Mouse (Mus musculus): Measurements from ENCODE around the gene Ssbp2. TPM values are rescaled to one million over a fixed set of nuclear protein-coding genes. Genes with fewer than 3 reads are reported as not detected.

The Ssbp2 gene
- polyA plus RNA-seq, 1 experiment: 31.3 TPM

DNA sequence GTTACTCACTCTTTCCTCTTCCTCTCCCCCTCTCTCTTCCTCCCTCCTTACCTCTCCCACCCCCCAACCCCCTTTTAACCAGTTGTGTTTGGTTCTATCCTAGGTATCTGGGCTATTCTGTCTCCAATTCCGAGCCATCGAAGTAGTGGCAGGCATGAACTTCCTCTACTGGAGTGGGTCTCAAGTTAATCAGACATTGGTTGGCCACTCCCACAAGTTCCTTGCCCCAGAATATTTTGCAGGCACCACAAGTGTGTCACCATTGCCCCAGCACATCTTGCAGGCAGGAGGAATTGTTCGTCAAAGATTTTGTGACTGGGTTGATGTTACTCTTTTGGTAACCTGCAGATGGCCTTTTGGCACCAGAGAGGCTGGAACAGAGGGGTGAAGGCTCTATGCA lies 160.5 kb downstream of the Ssbp2 start:
- TF ChIP-seq GATA1 (IDR thresholded peaks at IDR 0.05; ENCODE audit: low read length): no peak

DNA sequence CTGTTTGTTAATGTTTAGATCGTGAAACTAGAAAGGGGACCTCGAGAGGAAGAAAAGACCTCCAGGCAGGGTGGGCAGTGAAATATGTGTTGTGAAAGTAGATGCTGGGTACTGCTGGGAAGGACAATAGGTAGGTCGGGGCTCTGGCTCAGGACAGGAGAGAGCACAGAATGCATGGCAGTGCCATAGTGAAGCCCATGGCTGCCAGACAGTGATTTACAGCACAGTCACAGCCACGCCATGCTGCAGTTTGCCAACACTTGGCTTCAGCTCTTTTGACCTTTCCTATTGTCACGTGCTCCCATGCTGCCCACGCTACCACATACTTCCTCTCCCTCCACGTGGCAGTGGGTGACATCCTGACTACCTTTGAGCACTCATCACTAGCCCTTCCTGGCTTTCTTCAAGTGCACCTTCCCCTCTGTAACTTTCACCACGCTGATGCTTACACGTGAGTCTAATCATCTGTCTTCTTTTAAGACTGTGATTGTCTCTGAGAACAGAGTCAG lies 171.3 kb downstream of the Ssbp2 start:
- TF ChIP-seq GATA1 (IDR thresholded peaks at IDR 0.05; ENCODE audit: low read length): no peak

DNA sequence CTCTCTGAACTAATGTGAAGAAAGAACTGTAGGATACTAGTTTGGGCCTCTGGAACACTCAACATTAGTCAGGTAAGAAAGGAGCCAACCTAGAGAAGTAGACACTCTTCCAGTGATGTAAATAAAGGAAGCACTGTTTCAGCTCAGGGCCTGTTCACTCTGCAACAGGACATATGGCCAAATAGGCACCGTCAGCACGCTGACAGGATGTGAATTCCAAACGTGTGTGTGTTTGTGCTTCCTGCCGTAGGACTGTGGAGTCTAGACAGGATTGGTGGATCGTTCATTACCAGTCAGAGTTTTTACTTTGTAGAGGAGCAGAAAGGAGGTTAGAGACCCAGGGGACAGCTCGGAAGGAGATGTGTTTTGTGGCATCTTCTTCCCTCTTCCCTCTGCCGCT lies 174.0 kb downstream of the Ssbp2 start:
- TF ChIP-seq GATA1 (IDR thresholded peaks at IDR 0.05; ENCODE audit: low read length): no peak

DNA sequence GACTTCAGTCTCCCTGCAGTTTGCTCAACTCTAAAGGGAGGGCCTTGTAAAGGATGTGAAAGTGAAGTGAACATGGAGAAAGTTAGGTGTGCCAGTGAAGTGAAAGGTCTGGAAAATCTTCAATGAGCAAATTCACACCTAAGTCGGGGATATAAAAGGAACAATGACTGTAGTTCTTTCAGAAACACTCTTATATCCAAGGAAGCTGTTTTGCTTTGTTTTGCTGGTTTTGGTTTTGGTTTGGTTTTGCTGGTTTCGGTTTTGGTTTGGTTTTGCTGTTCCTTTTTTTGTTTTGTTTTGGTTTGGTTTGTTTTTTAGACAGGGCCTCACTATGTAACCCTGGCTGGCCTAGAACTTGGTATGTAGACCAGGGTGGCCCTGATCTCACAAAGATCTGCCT lies 175.9 kb downstream of the Ssbp2 start:
- TF ChIP-seq GATA1 (IDR thresholded peaks at IDR 0.05; ENCODE audit: low read length): no peak

DNA sequence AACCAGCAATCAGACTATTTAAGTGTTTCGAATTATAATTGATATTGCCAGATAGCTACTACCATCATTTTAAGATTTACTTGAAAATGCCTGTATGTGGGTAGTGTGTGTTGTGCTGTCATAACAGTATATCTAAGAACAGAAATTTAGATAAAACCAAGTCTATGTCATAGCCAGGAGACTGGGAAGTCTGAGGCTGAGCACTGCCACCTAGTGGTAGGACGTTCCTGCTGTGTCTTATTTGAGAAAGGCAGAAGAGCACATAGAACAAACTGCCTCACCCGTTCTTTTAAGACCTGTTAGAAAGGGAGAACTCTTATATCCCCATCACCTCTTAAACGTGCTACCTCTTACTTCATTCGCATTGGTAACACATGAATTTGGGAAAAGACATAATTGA lies 176.7 kb downstream of the Ssbp2 start:
- no peak for TF ChIP-seq GATA1 (IDR thresholded peaks at IDR 0.05; ENCODE audit: low read length)

DNA sequence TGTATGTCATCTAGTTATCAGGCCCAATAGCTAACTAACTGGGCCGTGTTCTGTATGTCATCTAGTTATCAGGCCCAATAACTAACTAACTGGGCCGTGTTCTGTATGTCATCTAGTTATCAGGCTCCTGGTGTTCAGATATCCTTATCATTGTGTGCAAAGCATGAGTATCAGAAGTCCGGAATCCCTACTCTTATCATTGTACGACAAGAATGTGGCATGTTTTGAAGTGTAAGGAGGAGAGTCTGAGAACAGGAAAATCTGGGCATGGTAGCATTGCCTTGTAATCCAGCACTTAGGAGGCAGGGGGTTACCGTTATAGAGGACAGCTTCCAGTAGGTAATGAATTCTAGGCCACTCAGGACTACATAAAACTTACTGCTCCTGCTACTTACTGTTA lies 178.8 kb downstream of the Ssbp2 start:
- TF ChIP-seq GATA1 (IDR thresholded peaks at IDR 0.05; ENCODE audit: low read length): no peak

DNA sequence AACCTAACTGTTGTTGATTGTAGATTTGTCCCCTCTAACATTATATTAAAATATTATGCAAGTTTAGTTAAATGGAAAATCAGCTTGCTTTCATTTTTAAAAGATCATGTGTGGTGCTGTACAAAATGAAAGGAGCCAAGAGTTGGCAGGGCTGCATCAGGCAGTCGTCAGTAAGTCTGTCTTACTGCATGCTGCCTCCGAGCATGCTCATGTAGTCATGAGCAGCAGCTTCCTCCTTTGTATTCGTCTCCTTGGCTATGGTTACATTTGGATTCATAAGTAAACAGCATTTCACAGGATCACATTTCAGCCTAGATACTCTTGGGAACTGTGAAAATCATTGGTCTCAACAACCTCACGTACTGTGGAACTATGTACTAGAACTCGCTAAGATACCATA lies 180.1 kb downstream of the Ssbp2 start:
- no peak for TF ChIP-seq GATA1 (IDR thresholded peaks at IDR 0.05; ENCODE audit: low read length)

DNA sequence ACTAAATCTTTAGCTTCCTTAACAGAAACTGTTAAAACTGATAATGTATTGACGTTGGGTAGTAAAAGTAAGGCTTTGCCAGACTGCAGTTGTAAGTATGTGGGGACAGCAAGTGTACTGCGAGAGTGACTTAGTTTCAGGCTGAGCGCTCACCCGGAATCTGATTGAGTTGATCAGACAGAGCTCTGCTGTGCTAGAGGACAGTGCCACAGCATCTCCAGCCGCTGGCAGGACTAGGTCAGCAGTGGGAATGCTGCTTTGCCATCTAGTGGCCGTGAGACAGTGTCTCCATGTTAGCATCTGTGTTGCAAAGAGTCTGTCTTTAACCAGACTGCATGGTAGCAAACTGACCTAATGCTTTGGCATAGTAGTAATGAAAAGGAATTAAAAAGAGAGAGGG lies 188.2 kb downstream of the Ssbp2 start:
- no peak for TF ChIP-seq GATA1 (IDR thresholded peaks at IDR 0.05; ENCODE audit: low read length)

DNA sequence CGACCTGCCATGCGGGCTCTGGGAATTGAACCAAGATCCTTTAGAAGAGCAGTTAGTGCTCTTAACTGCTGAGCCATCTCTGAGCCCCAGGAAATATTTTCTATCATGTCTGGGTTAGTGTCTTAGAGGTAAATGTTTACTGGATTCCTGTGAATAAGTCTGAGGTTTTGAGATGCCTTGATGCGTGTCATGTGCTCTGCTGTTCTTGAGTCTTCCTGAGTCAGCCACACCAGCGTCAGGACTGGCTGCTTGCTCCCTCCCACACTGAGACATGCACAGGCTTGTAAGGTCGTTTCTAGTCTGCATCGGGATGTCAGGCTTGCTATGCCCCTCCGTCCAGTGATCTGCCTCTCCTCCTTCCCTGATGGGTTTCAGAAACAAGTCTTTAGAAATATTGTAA lies 189.8 kb downstream of the Ssbp2 start:
- TF ChIP-seq GATA1 (IDR thresholded peaks at IDR 0.05; ENCODE audit: low read length): no peak

DNA sequence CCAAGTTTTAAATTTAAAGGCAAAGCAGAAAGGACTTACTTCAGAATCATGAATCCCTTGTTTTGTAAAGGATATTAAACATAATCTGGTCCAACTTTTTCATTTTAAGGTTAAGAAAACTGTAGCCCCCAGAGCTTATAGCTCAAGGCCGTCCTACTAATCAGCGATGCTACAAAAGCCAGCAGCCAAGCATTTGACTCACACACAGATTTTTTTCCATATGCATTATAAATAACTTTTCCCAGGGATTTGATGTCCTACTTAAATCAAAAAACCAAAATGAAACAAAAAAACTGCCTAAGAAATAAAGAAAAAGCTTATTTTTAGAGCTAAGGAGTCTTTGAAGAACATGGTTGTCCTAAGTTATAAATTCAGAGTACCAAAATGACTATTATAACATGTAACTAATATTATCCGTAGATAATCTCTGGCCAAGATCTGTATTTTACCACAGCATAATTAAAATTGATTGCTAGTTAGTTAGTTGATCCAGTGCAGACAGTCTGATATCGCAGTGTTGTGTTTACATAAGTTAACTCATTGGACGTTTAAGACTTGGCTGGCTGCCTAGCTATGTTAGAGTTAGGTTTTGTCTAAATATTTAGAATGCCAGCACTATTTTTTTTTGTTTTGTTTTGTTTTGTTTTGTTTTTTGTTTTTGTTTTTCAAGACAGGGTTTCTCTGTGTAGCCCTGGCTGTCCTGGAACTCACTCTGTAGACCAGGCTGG lies 201.1 kb downstream of the Ssbp2 start:
- no peak for TF ChIP-seq GATA1 (IDR thresholded peaks at IDR 0.05; ENCODE audit: low read length)

DNA sequence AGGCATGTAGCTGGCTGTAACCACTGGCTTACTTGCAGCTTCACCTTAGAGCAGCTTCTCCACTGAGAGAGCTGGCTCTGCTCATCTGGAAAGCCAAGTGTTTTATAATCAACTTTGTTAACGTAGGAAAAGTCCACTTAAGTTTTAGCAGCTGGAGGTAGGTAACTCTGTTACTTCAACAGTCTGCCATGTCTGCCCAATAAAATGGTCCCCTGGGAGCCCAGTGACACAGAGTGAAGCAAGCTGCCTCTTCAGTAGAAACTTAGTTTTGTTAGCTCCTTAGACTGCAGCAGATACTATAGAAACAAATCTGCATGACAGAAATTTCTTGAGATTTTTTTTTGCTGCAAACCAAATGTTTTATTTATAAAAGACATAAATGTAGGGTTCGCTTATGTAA lies 202.7 kb downstream of the Ssbp2 start:
- no peak for TF ChIP-seq GATA1 (IDR thresholded peaks at IDR 0.05; ENCODE audit: low read length)

DNA sequence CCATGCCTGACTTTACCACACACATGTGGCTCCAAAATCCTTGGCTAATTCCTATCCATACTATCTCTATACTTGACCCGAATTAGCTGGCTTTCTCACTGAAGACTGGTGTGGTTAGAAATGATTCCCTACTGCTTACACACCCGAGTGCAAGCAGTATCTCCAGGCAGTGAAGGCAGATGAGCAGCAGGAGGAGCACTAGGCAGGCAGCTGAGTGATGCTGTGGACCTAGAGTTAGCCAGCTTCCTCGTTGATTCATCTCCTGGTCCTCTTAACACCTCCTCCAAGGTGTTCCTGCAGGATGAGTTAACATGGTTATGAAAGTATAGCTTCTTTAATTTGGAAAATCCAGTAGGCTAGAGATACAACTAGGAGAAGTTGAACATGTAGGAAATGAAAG lies 213.2 kb downstream of the Ssbp2 start:
- no peak for TF ChIP-seq GATA1 (IDR thresholded peaks at IDR 0.05; ENCODE audit: low read length)

DNA sequence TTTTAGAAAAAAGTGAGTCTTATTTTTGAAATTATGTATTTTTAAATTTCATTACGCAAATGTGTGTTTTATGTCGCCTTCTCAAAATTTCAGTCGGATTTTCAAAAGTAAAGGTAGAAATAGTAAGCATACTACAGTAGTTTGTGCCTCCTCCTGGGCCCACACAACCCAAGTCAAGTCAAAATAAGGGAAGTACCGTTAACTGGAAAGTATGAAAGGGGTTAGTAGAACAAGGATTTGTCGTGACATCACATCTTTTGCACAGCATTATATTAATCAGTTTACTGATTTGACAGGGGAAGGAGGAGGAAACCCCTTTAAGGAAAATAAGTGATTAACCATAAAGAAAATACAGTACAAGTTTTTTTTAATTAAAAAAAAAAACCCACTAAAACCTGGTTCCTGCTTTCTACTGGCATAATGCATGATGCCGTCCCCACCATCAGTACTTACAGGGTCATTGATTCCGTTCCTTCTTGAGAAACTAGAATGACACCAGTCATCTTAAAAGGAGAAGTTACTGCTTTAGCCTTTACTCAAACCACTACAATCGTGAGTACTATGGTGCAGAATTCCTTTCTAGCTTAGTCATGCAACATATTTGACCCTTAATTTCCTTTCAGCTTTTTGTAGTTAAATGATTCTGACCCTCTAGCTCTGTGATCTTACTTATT lies 220.8 kb downstream of the Ssbp2 start:
- no peak for TF ChIP-seq GATA1 (IDR thresholded peaks at IDR 0.05; ENCODE audit: low read length)

DNA sequence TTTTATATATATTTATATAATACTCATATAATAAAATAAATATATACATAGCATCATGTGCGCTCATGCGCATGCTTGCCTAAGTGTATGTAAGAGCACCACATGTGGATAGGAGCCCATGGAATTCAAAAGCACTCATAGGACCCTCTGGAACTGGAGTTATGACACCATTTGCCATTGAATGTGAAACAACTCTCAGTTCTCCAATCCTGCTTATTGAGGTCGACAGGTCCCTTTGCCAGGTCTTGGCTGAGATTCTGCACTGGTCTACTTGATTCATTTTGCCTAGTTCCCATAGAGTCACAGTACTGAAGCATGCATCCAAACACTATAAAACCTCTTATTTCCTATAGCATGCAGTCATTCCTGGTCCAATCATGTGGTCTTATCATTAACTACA lies 221.4 kb downstream of the Ssbp2 start:
- no peak for TF ChIP-seq GATA1 (IDR thresholded peaks at IDR 0.05; ENCODE audit: low read length)

DNA sequence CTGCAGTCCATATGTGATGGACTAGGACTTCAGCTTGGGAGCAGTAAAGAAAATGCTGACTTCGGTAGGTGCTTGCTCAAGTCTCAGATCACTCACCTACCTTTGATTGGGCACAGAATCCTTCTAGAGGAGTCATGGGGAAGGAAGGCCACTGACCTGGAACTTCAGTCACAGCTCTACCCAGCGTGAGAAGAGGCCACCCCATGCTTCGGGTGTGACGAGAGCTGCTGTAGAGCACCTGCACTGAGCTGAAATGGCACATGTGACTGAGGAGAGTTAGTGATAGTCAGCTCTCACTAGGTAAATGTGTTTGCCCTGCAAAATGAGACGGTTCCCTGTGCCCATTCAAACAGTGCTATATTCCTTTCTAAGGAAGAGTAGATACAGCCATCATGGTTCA lies 230.0 kb downstream of the Ssbp2 start:
- TF ChIP-seq GATA1 (IDR thresholded peaks at IDR 0.05; ENCODE audit: low read length): no peak

DNA sequence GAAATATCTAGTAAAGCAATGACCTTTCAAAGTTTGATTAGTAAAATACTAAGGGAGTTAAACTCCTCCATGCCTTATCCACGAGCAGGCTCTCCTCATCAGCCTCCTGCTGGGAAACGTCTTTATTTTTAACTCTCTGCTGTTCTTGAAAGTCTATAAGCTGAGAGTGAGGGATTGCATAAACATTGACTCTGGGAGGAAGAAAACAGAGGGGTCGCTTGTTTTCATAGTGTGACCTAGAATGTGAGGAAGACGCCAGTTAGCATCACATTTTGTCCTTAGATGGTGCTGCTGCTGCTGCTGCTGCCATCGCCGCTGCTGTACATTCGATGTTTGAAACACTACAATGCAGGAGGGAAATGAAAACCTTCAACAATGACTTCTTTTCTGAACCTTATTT lies 233.5 kb downstream of the Ssbp2 start:
- no peak for TF ChIP-seq GATA1 (IDR thresholded peaks at IDR 0.05; ENCODE audit: low read length)

DNA sequence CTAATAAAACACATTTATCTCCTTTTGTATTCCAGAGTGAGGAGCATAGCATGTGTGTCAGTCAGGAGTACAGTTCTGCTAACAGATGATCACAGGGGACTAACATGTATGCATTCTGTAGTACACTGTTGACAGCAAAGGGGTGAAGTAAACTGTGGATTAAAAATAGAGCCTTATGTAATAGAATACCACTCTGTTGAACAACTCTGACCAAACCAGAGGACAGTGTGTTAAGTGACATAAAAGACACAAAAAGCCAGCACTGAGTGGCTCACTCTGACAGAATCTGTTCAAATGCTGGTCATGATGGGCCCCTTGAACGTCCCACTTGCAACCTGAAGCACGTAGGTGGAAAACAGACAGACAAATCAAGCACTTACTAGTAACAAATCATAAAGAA lies 235.3 kb downstream of the Ssbp2 start:
- TF ChIP-seq GATA1 (IDR thresholded peaks at IDR 0.05; ENCODE audit: low read length): no peak
